ENCODE assay signal across 10 mouse cellular contexts in the genomic region with DNA sequence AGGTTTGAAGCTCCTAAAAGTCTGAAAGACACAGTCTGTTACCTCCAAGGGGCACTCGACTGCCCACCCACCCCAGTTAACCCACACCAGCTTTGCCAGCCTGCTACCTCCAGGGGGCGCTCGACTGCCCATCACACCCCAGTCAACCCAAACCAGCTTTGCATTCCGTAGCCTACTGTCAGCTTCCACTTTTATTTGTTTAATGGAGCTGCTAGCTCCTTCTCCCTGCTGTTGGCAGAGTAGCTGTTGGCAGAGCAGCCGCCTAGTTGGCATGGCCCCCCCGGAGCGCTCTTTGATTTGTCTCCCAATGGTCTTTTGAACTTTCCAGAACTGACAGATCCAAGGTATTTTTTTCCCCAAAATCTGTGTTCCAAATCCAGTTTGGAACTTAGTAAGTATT.
DNase-seq lines count a peak whose midpoint lies in the region; ATAC-seq and TF ChIP-seq lines count a peak whose summit lies in the region.
"Had no signal": no experiment of that assay in that cellular context is flagged by ENCODE, and none has a peak within 500 bp of the region (broad histone marks: within the 10 kb centered on the region; RNA-seq: fewer than 3 reads in every experiment).

No protein-coding gene starts in this region.

- no peak overlapping the region for H3K4me3 ChIP-seq in E14TG2a.4 (replicated peaks; ENCODE audit: low read length)
- H3K4me3 ChIP-seq: hindbrain, embryonic 15.5 days; liver, embryonic 13.5 days had no signal

- no peaks in the 10 kb centered on the region for H3K27me3 ChIP-seq in E14TG2a.4 (ENCODE audit: insufficient read depth, low read length)
- H3K27me3 ChIP-seq: hindbrain, embryonic 15.5 days; liver, embryonic 13.5 days had no signal

- H3K4me1 ChIP-seq in E14TG2a.4 (replicated peaks; ENCODE audit: low read depth, low read length) = no peaks in the 10 kb centered on the region
- H3K4me1 ChIP-seq: liver, embryonic 13.5 days had no signal

- intact Hi-C loops in heart, postnatal 25 days (cut with DNase I) = no loop called here

- DNase-seq in CD4-positive, CD25-positive, alpha-beta regulatory T cell, adult 2 months (ENCODE audit: low read depth, low spot score) = peak; percentile 3
- DNase-seq in layer of hippocampus, adult 11-12 months (ENCODE audit: low spot score) = peak; percentile 10
- no peak for DNase-seq in layer of hippocampus, adult 9-11 months
- DNase-seq in cerebellum, postnatal 25 days = peak; percentile 27 to 45
- DNase-seq in urinary bladder, postnatal 4 days (ENCODE audit: low spot score in 2 of 2) = no peak
- no peak for DNase-seq in heart, postnatal 25 days (ENCODE audit: low spot score)
- DNase-seq: liver, embryonic 13.5 days had no signal

- no peaks in the 10 kb centered on the region for H3K36me3 ChIP-seq in E14TG2a.4 (ENCODE audit: insufficient read depth, low read length)
- H3K36me3 ChIP-seq: hindbrain, embryonic 15.5 days; liver, embryonic 13.5 days had no signal

- no peak for ATAC-seq in CD4-positive, CD25-positive, alpha-beta regulatory T cell, adult 4 months

- peaks cover 21% of the 10 kb centered on the region for H3K9me3 ChIP-seq in E14TG2a.4 (ENCODE audit: low read length)
- H3K9me3 ChIP-seq: hindbrain, embryonic 15.5 days had no signal

- TF ChIP-seq CTCF in E14TG2a.4 (conservative IDR thresholded peaks at IDR 0.05; ENCODE audit: low read length) = peak; percentile 57

Comparison
In these comparisons a context has a peak if more than half of its experiments do, and no peak if none do; other contexts are left out.
1. DNase-seq: peak in CD4-positive, CD25-positive, alpha-beta regulatory T cell, adult 2 months (single experiment), layer of hippocampus, adult 11-12 months (single experiment) and cerebellum, postnatal 25 days (2 of 2); none in layer of hippocampus, adult 9-11 months (single experiment), urinary bladder, postnatal 4 days (0 of 2) and heart, postnatal 25 days (single experiment).